ENCODE assay signal across 8 mouse cellular contexts in the genomic region with DNA sequence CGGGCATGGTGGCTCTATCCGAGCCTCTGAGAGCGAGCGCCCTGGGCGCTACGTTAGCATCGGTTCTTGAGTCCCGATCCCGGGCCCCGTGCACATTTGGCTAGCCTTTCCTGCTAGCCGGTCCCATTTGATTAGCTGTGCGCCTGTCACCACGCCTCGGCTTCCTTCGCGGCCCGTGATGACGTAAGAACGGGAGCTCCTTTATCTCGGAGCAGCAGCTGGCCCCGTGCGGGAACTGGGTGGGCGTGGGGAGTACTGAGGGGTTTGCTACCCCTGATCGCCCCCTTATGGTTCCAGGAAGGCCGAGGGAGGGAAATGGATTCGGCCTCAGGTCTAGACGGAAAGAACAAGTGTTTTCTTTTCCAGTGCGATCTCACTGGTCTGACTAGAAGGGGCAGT. TPM values are rescaled to one million over a fixed set of nuclear protein-coding genes. Genes with fewer than 3 reads are reported as not detected.
A peak's percentile ranks its signal among the peaks of the same experiment; 100 is the strongest.
DNase-seq lines count a peak whose midpoint lies in the region; ATAC-seq and TF ChIP-seq lines count a peak whose summit lies in the region.

No protein-coding gene starts in this region.

- peak overlapping the region; percentile 77 for H3K9ac ChIP-seq in forebrain, embryonic 11.5 days (ENCODE audit: low read length)
- peak overlapping the region; percentile 92 for H3K9ac ChIP-seq in heart, embryonic 16.5 days (ENCODE audit: low read length)
- H3K9ac ChIP-seq in liver, embryonic 13.5 days: peak overlapping the region; percentile 86
- H3K9ac ChIP-seq in stomach, embryonic 15.5 days: peak overlapping the region; percentile 66

- DNase-seq in c-Kit-positive CD71-positive TER-119-negative erythroid progenitor cells, embryonic 14.5 days (ENCODE audit: low read depth): peak; percentile 98
- DNase-seq in forebrain, embryonic 11.5 days (ENCODE audit: low spot score): peak; percentile 92
- peak; percentile 81 to 92 for DNase-seq in kidney, postnatal 25 days
- DNase-seq in liver, embryonic 13.5 days: peak; percentile 97
- DNase-seq in neural tube, embryonic 10.5 days (ENCODE audit: extremely low spot score, low spot score): peak; percentile 87

- peak overlapping the region; percentile 97 for H3K27ac ChIP-seq in forebrain, embryonic 11.5 days (ENCODE audit: low read depth, low read length)
- peak overlapping the region; percentile 100 for H3K27ac ChIP-seq in heart, embryonic 16.5 days (ENCODE audit: low read length)
- H3K27ac ChIP-seq in liver, embryonic 13.5 days: peak overlapping the region; percentile 100
- peak overlapping the region; percentile 100 for H3K27ac ChIP-seq in stomach, embryonic 15.5 days

- TF ChIP-seq CTCF in E14TG2a.4 (conservative IDR thresholded peaks at IDR 0.05; ENCODE audit: low read length): peak; percentile 24

- under 1% methylated on average over 28 of the region's 28 CpGs for WGBS in forebrain, embryonic 11.5 days
- under 1% methylated on average over 28 of the region's 28 CpGs for WGBS in heart, embryonic 16.5 days
- under 1% methylated on average over 28 of the region's 28 CpGs for WGBS in liver, embryonic 13.5 days (ENCODE audit: insufficient replicate concordance)
- WGBS in stomach, embryonic 15.5 days: under 1% methylated on average over 28 of the region's 28 CpGs

- peaks cover 51% of the 10 kb centered on the region for H3K4me1 ChIP-seq in E14TG2a.4 (replicated peaks; ENCODE audit: low read depth, low read length)
- H3K4me1 ChIP-seq in forebrain, embryonic 11.5 days (replicated peaks; ENCODE audit: control insufficient read depth, insufficient read depth, low read length): peaks cover 8% of the 10 kb centered on the region; the same call in 1 of the 2 replicates
- peaks cover 44% of the 10 kb centered on the region for H3K4me1 ChIP-seq in heart, embryonic 16.5 days (ENCODE audit: control insufficient read depth, insufficient read depth, low read length)
- H3K4me1 ChIP-seq in liver, embryonic 13.5 days (replicated peaks): peaks cover 72% of the 10 kb centered on the region
- H3K4me1 ChIP-seq in stomach, embryonic 15.5 days: peaks cover 43% of the 10 kb centered on the region

- ATAC-seq in forebrain, embryonic 11.5 days (replicated peaks; ENCODE audit: low FRiP score): peak; percentile 87
- peak; percentile 75 for ATAC-seq in heart, embryonic 16.5 days (replicated peaks; ENCODE audit: extremely low read depth, insufficient read depth, low FRiP score)
- peak; percentile 80 for ATAC-seq in liver, embryonic 13.5 days (ENCODE audit: low read depth)
- ATAC-seq in stomach, embryonic 15.5 days (ENCODE audit: insufficient read depth, low FRiP score, low read depth): peak; percentile 80

- no peaks in the 10 kb centered on the region for H3K9me3 ChIP-seq in E14TG2a.4 (ENCODE audit: low read length)
- H3K9me3 ChIP-seq in forebrain, embryonic 11.5 days (ENCODE audit: control insufficient read depth, low read length): no peaks in the 10 kb centered on the region
- no peaks in the 10 kb centered on the region for H3K9me3 ChIP-seq in heart, embryonic 16.5 days (replicated peaks; ENCODE audit: control insufficient read depth, low read length)
- no peaks in the 10 kb centered on the region for H3K9me3 ChIP-seq in liver, embryonic 13.5 days (replicated peaks)
- H3K9me3 ChIP-seq in stomach, embryonic 15.5 days: no peaks in the 10 kb centered on the region

- H3K27me3 ChIP-seq in E14TG2a.4 (ENCODE audit: insufficient read depth, low read length): no peaks in the 10 kb centered on the region
- H3K27me3 ChIP-seq in forebrain, embryonic 11.5 days (ENCODE audit: control insufficient read depth, insufficient read depth, low read length): no peaks in the 10 kb centered on the region
- H3K27me3 ChIP-seq in heart, embryonic 16.5 days (ENCODE audit: control insufficient read depth, insufficient read depth, low read length): no peaks in the 10 kb centered on the region
- H3K27me3 ChIP-seq in liver, embryonic 13.5 days: no peaks in the 10 kb centered on the region
- H3K27me3 ChIP-seq in stomach, embryonic 15.5 days (replicated peaks): no peaks in the 10 kb centered on the region

- peak overlapping the region; percentile 77 for H3K4me2 ChIP-seq in forebrain, embryonic 11.5 days (ENCODE audit: low read depth, low read length, severe bottlenecking)
- H3K4me2 ChIP-seq in heart, embryonic 16.5 days (ENCODE audit: low read depth, low read length): peak overlapping the region; percentile 85
- peak overlapping the region; percentile 88 for H3K4me2 ChIP-seq in liver, embryonic 13.5 days
- peak overlapping the region; percentile 84 for H3K4me2 ChIP-seq in stomach, embryonic 15.5 days

- H3K4me3 ChIP-seq in E14TG2a.4 (replicated peaks; ENCODE audit: low read length): peak overlapping the region; percentile 95
- peak overlapping the region; percentile 85 for H3K4me3 ChIP-seq in forebrain, embryonic 11.5 days (ENCODE audit: low read depth, low read length)
- H3K4me3 ChIP-seq in heart, embryonic 16.5 days (ENCODE audit: low read length): peak overlapping the region; percentile 91
- H3K4me3 ChIP-seq in liver, embryonic 13.5 days (replicated peaks): peak overlapping the region; percentile 92
- H3K4me3 ChIP-seq in stomach, embryonic 15.5 days (replicated peaks): peak overlapping the region; percentile 86

- H3K36me3 ChIP-seq in E14TG2a.4 (ENCODE audit: insufficient read depth, low read length): peaks cover 51% of the 10 kb centered on the region
- no peaks in the 10 kb centered on the region for H3K36me3 ChIP-seq in forebrain, embryonic 11.5 days (ENCODE audit: control insufficient read depth, insufficient read depth, low read length)
- peaks cover 11% of the 10 kb centered on the region for H3K36me3 ChIP-seq in heart, embryonic 16.5 days (ENCODE audit: control insufficient read depth, insufficient read depth)
- H3K36me3 ChIP-seq in liver, embryonic 13.5 days: peaks cover 55% of the 10 kb centered on the region
- peaks cover 9% of the 10 kb centered on the region for H3K36me3 ChIP-seq in stomach, embryonic 15.5 days

RNA-seq across cellular contexts. Expression of gene Isca1, which starts 0.6 kb away (rescaled TPM):
- polyA plus RNA-seq in forebrain, embryonic 11.5 days (2014; fragmentation: Nextera tagmentation; extraction: Ambion mirVana): 113 and 116 TPM in 2 replicates
- 260 and 284 TPM in 2 replicates for polyA plus RNA-seq in heart, embryonic 16.5 days (2015; fragmentation: Nextera tagmentation; extraction: Ambion mirVana)
- polyA plus RNA-seq in liver, embryonic 13.5 days (2015; fragmentation: Nextera tagmentation; extraction: Ambion mirVana): 218 and 244 TPM in 2 replicates
- 121 and 127 TPM in 2 replicates for polyA plus RNA-seq in stomach, embryonic 15.5 days (2015; fragmentation: Nextera tagmentation; extraction: Ambion mirVana)

RNA-seq across cellular contexts. Expression of gene Gm49354, which starts 11.9 kb away (rescaled TPM):
- polyA plus RNA-seq in forebrain, embryonic 11.5 days (2014; fragmentation: Nextera tagmentation; extraction: Ambion mirVana): not detected in 2 replicates
- polyA plus RNA-seq in heart, embryonic 16.5 days (2015; fragmentation: Nextera tagmentation; extraction: Ambion mirVana): not detected in 2 replicates
- not detected in 2 replicates for polyA plus RNA-seq in liver, embryonic 13.5 days (2015; fragmentation: Nextera tagmentation; extraction: Ambion mirVana)
- not detected in 2 replicates for polyA plus RNA-seq in stomach, embryonic 15.5 days (2015; fragmentation: Nextera tagmentation; extraction: Ambion mirVana)

RNA-seq across cellular contexts. Expression of gene 1700014D04Rik, which starts 23.6 kb away (rescaled TPM):
- polyA plus RNA-seq in forebrain, embryonic 11.5 days (2014; fragmentation: Nextera tagmentation; extraction: Ambion mirVana): 0.16 TPM in 1 of 2 replicates, not detected in the other
- polyA plus RNA-seq in heart, embryonic 16.5 days (2015; fragmentation: Nextera tagmentation; extraction: Ambion mirVana): not detected in 2 replicates
- not detected in 2 replicates for polyA plus RNA-seq in liver, embryonic 13.5 days (2015; fragmentation: Nextera tagmentation; extraction: Ambion mirVana)
- not detected in 2 replicates for polyA plus RNA-seq in stomach, embryonic 15.5 days (2015; fragmentation: Nextera tagmentation; extraction: Ambion mirVana)

RNA-seq across cellular contexts. Expression of gene Spata31d1d, which starts 38.6 kb away (rescaled TPM):
- polyA plus RNA-seq in forebrain, embryonic 11.5 days (2014; fragmentation: Nextera tagmentation; extraction: Ambion mirVana): not detected in 2 replicates
- polyA plus RNA-seq in heart, embryonic 16.5 days (2015; fragmentation: Nextera tagmentation; extraction: Ambion mirVana): not detected in 2 replicates
- polyA plus RNA-seq in liver, embryonic 13.5 days (2015; fragmentation: Nextera tagmentation; extraction: Ambion mirVana): not detected in 2 replicates
- polyA plus RNA-seq in stomach, embryonic 15.5 days (2015; fragmentation: Nextera tagmentation; extraction: Ambion mirVana): not detected in 2 replicates

RNA-seq across cellular contexts. Expression of gene Tut7, which starts 52.8 kb away (rescaled TPM):
- polyA plus RNA-seq in forebrain, embryonic 11.5 days (2014; fragmentation: Nextera tagmentation; extraction: Ambion mirVana): 46.4 and 55.5 TPM in 2 replicates
- polyA plus RNA-seq in heart, embryonic 16.5 days (2015; fragmentation: Nextera tagmentation; extraction: Ambion mirVana): 32.7 and 36.8 TPM in 2 replicates
- 54.4 and 61.8 TPM in 2 replicates for polyA plus RNA-seq in liver, embryonic 13.5 days (2015; fragmentation: Nextera tagmentation; extraction: Ambion mirVana)
- 48.1 and 50.6 TPM in 2 replicates for polyA plus RNA-seq in stomach, embryonic 15.5 days (2015; fragmentation: Nextera tagmentation; extraction: Ambion mirVana)

Comparison
In these comparisons a context has a peak if more than half of its experiments do, and no peak if none do; other contexts are left out.
1. Peak in every context shown above with its lines: DNase-seq, ATAC-seq, H3K4me3 ChIP-seq and H3K27ac ChIP-seq.